Mouse (Mus musculus): ENCODE data around the gene Snap47.

Gene Snap47

GRCm38 (mm10) chr11:59421967-59422366 is 29.0 kb downstream of the Snap47 start:
- no peak for DNase-seq (ENCODE audit: low spot score)

- DNase-seq (ENCODE audit: low spot score): no peak
Observed at GRCm38 (mm10) chr11:59421436-59421835, 29.6 kb downstream of the Snap47 start.

DNA sequence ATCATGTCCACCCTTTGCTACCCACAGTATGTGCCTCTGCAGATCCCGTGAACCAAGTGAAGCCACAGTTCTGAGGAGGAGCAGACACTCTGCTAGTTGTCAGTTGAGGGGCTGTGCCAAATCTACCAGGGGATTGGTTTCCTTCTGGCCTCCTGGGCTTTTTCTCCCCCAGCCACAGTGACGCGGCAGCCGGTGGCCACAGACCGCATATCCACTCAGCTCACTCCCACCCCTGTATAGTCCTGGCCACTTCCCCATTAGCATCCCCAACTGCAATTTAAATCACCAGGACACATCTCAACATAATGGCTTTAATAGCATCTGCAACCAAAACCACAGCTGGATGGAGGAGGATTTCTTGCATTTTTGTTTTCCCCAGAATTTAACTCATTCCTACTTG is 32.3 kb downstream of the Snap47 start:
- no peak for DNase-seq (ENCODE audit: low spot score)

GRCm38 (mm10) chr11:59412999-59413863 is 37.8 kb downstream of the Snap47 start:
- no peak for DNase-seq (ENCODE audit: low spot score)

DNA sequence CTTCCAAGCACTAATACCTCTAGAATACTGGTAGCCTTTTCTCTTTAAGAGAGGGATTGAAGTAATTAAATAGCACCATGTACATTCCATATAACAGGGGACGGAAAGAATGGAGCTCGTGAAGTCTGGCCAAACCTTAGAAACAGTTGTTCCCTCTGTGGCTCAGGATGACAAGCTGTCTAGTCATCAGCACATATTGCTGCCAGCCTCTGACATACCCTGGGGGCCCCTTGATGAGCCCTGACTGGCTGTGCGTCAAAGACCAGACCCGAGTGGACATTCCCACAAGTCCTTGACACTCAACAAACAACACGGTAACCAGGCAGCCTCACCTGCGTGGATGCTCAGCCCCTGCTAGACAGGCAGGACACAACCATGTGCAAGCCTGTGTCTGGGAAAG is 38.9 kb downstream of the Snap47 start:
- DNase-seq (ENCODE audit: low spot score): no peak

- DNase-seq (ENCODE audit: low spot score): no peak
Observed at GRCm38 (mm10) chr11:59410851-59411250, 40.1 kb downstream of the Snap47 start.

- no peak for DNase-seq (ENCODE audit: low spot score)
Observed at GRCm38 (mm10) chr11:59405761-59406160, 45.2 kb downstream of the Snap47 start.

GRCm38 (mm10) chr11:59400876-59401275 is 50.1 kb downstream of the Snap47 start:
- DNase-seq (ENCODE audit: low spot score): no peak

- no peak for DNase-seq (ENCODE audit: low spot score)
Observed at GRCm38 (mm10) chr11:59399830-59400229, 51.2 kb downstream of the Snap47 start.

GRCm38 (mm10) chr11:59397536-59398371 is 53.2 kb downstream of the Snap47 start:
- no peak for DNase-seq (ENCODE audit: low spot score)

DNA sequence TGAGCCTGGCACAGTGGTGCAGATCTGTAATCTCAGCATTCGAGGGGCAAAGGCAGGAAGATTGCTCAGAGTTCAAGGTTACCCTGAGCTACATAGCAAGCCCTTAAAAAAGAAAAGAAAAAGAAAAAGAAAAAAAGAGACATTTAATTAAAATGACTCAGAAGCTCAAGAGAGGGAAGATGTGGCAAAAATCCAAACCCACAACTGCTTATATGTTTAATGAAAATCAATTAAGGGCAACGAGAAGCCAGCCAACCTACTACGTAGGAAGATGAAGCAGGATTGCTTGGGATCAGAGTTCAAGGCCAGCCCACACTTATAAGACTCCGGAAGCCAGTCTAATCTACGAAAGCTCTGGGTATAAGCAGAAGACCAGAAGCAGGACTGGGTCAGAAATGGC is 56.5 kb downstream of the Snap47 start:
- no peak for DNase-seq (ENCODE audit: low spot score)

DNA sequence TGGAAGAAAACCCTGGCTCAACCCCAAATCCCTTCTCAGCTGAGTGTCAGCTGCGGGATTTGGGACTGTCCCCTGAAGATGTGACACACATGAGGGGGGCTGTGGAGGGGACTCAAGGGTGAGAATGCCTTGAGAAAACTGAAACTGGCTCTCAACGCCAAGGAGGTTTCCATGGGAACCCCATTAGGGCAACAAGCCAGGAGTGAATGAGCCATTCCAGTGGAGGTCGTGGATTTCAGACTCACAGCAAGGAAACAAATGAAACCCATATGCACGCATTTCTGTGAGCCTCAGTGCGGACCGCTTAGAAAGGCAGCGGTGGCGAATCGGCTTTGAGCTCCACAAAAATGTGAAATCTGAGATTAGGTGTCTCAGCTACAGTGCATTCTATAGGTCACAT is 57.4 kb downstream of the Snap47 start:
- DNase-seq (ENCODE audit: low spot score): no peak

DNA sequence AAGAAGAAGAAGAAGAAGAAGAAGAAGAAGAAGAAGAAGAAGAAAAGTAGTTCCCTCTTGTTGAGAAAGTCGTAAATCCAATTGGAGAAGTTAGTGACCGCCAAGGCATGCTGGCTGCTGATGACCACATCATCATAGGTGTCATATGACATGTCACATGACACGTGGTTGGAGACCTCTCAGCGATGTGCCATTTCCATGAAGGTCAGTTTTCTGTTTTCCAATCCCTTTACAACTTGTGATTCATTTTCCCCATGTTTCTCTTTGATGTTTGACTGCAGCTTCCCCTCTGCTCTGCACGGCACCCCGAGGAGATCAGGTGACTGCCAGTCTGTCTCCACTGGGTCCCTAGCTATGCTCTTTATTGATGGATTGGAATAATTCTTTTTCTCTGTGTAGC is 58.7 kb downstream of the Snap47 start:
- no peak for DNase-seq (ENCODE audit: low spot score)

GRCm38 (mm10) chr11:59390470-59390869 is 60.5 kb downstream of the Snap47 start:
- DNase-seq (ENCODE audit: low spot score): peak; percentile 42

- no peak for DNase-seq (ENCODE audit: low spot score)
Observed at GRCm38 (mm10) chr11:59389617-59390016, 61.4 kb downstream of the Snap47 start.

- no peak for DNase-seq (ENCODE audit: low spot score)
Observed at GRCm38 (mm10) chr11:59388806-59389205, 62.2 kb downstream of the Snap47 start.

DNA sequence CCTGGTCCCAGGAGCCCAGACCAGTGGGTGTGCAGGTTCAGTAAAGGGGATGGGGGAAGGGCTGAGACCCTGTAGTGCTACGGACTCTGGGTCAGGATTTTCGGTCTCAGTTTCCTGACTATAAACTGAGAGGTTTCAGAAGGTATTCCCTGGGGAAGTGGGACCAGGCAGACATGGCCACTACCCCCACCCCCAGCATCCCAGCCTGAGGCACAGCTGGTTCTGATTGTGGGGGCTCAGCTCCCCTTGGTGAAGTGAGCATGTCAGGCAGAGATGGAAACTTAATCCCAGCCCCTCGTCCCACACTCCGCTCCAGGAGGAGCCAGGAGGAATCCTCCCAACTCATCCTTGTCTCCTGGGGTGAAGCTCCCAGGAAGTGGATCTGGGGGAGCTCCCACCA is 63.5 kb downstream of the Snap47 start:
- DNase-seq (ENCODE audit: low spot score): no peak

DNA sequence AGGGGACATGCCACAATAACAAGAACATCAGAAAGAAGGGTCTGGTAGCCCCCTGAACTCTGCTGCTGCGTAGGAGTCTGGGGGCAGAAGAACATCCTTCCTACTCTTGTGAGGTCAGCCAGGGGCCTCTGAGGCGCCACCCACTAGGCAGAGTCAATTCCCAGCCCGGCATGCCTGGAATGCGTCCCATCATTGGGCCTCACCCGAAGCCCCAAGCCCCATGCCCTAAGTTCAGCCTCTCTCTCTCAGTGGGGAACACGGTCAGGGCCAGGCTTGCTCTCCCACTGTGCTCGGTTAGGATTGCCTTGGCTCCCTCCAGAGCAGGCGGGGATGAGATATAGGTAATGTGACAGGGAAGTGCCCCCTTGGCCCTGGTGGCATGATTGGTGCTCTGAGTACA is 65.9 kb downstream of the Snap47 start:
- peak; percentile 63 for DNase-seq (ENCODE audit: low spot score)

DNA sequence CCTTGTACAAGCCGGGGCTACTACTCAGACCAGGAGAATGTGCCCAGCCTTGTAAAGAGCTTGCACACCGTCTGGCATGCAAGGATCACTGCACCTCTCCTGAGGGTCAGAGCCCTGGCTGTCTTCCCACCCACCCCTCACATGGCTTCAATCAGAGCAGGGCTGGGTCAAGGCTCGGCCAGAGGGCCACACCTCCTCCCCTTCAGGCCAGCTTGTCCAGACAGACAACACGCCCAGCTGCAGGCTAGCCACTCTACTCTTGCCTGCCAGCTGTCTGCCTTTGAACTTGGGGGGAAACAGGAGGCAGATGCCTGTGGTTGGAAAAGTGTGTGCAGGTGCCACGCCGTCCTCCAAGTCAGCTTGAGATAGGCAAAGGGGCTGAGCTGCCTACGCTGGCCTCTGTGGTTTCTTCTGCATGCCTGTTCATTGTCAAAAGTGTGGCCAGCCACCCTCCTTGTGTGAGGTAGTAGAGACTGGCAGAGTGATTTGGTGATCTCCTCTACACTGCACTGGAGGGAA is 66.5 kb downstream of the Snap47 start:
- peak; percentile 62 for DNase-seq (ENCODE audit: low spot score)

DNA sequence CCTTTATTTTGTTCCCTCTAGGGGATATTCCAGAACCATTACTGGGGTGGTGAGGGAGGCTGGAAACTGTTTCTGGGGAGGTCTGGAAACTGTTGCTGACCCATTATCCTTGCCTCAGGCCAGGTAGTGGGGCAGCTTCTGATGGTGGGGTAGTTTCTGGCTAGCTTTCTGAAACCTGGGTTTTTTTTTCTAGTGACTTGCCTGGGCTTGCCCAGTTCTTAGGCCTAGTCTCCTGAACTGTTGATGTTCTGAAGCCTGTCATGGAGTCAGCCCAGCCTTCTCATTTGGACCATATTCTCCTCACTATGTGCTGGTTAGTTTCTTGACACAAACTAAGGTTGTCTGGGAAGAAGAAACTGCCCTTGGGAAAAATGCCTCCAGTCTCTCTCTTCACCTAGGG is 71.4 kb downstream of the Snap47 start:
- DNase-seq (ENCODE audit: low spot score): no peak

DNA sequence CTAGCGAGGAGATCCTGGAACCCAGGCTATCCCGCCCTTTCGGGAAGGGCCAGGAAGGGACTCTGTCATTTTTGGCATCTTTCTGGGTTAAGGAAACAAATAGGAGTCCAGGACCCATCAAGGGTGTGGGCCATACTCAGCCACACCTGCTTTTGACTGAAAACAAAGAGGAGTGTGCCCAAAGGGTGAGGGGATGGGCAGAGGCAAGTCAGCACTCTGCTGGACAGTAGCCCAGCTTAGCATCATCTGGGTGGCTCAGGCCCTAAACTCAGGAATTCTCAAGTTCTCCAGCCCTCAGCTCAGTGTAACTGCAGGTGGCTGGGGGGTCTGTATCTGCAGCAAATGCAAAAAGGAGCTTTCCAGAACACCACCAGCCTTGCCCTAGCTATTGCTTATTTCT is 73.0 kb downstream of the Snap47 start:
- DNase-seq (ENCODE audit: low spot score): no peak

GRCm38 (mm10) chr11:59375475-59375874 is 75.5 kb downstream of the Snap47 start, which contains the start of gene Prss38:
Gene Prss38 (minus strand): TSS chr11:59375657.
- DNase-seq (ENCODE audit: low spot score): no peak

DNA sequence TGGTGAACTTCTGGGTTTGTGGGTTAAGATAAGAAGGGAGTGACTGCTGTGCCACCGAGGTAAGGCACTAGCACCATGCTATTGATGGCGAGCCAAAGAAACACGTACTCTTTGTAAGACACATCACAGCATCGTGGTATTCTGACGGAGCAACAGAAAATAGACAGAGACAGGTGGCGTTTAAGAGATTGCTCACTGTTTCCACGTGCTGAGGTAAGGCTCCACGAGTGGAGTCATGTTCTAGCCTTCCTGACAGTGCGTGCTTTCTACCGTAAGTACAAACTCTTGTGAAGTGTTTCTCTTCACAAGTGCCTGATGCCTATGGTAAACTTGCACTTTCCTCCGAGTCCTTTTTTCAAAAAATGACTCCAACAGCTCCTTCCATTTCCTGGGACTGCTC is 81.1 kb downstream of the Snap47 start:
- no peak for DNase-seq (ENCODE audit: low spot score)

Measured in yolk sac, embryonic 10.5 days (tissue).